Mouse (Mus musculus): Measurements from ENCODE around the gene B4galt1.

GRCm38 (mm10) chr4:40851763-40852248 is 2.0 kb downstream of the B4galt1 start:
- TF ChIP-seq CTCF (IDR thresholded peaks at IDR 0.05; ENCODE audit: control insufficient read depth, insufficient read depth, low read length) (no peak), POLR2A (IDR thresholded peaks at IDR 0.05; ENCODE audit: borderline replicate concordance, control insufficient read depth, low read depth, low read length) (no peak)
